Mouse (Mus musculus) left cerebral cortex, postnatal 25 days (tissue): ENCODE results near the gene Npff. TPM values are rescaled to one million over a fixed set of nuclear protein-coding genes. Genes with fewer than 3 reads are reported as not detected.

Experiments used
- DNase-seq, 2 experiments: peaks; one replicate each; pipeline ENCODE4 v3.0.0; 2022; ENCODE audit warnings: low spot score in 2 of 2, mixed read lengths in 1 of 2
- intact Hi-C: fragments of 180-260 bp; cut with DNase I; formaldehyde crosslinking; loops from one replicate; pipeline ENCODE4 v1.15.1; 2025
- total RNA-seq, 2 experiments: library from RNA; stranded (reverse); gene quantifications; 2 replicates each; pipeline ENCODE4 v1.2.3; 2021

The Npff gene
- total RNA-seq, 2 experiments from 2014 or later: 2.6 to 2.7 TPM

DNA sequence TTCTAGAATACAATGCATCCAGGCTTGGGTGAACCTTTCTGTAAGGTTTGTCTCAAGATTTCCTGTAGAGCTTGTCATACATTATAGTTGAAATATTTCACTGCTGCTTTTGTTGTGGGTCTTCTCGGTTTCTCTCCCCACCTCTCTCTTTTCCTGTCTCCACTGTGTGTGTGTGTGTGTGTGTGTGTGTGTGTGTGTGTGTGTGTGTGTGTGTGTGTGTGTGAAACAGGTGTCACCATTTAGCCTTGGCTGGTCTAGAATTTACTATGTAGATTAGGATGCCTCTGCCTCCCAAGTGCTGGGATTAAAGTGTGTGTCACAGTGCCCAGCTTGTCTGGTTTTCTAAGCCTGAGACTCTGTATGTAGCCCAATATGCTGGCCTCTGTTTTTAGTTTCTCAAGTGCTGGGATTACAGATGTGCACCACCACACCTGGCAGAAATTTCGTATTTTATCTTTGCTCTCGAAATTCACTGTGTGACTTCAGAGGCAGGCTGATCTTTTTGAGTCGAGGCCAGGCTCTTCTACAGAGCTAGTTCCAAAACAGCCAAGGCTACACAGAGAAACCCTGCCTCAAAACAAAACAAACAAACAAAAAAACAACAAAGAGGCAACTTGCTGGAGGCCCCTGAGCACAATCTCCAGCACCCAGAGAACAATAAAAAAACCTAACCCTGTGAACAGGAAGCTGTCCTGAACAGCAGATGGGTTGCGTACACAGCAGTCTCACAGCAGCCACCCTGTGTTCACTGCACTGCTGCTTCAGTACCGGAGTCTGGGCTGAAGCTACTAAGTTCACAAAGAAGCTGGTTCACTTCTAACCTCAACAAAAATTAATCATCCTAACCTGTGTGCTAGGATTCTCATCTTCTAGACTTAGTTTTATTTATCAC is 1.6 kb upstream of the Npff start:
- intact Hi-C loops: no loop called here
- DNase-seq: no peak

- intact Hi-C loops: no loop called here
- DNase-seq: no peak
Measured at GRCm38 (mm10) chr15:102521480-102521879, 3.3 kb downstream of the Npff start.

DNA sequence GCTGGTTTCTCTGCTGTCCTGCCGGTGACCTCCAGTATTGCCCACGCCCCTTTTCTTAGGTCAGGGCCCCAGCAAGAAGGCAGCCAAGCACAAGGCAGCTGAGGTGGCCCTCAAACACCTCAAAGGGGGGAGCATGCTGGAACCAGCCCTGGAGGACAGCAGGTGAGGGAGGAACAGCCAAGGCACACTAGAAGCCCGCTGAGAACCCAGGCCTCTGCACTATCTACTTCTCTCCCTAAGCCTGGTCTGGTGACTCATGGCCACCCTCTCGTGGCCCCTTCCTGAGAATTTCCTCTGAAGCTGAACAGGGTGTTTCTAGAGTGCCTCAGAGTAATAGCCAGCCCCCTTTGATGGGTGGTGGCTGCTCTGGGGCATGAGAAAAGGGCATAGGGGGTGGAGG is 4.3 kb downstream of the Npff start:
- intact Hi-C loops: no loop called here
- DNase-seq: no peak

DNA sequence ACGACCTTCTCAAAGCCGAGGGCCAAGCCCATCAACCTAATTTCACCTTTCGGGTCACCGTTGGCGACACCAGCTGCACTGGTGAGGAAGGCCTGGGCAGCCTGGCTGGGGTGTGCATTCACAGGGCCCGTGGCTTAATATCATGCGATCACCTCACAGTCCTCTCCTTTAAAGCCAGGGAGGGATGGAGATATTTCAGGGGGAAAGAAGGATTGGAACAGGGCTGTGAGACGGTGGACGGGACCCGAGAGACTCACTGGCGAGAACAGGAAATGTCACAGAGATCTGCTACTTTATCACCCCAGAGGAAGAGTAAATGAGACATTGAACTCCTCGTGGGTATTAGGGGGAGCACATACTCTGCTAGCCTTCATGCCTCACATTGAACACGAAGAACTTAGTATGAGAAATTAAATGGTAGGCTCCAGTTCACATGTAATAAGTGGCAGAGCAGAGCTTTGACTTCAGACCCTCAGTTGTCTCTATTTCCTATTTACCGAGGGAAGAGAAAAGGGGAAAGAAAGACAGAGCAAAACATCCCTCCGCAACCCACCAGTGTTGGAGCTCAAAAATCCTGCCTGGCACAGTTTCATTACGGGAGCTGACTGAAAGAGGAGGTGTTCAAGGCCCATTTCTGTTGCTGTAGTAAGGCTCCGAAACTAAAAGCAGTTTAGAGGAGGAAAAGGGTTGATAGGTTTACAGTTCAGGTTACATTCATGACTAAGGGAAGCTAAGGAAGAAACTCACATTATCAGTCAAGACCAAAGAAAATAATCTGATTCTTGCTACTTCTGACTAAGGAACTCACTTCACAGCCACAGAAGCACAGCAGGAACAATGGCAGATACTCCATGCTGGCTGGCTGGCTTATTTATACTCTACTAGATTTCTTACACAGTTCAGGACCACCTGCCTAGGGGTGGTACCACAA is 5.3 kb downstream of the Npff start:
- no peak for DNase-seq
- intact Hi-C loops: no loop called here

DNA sequence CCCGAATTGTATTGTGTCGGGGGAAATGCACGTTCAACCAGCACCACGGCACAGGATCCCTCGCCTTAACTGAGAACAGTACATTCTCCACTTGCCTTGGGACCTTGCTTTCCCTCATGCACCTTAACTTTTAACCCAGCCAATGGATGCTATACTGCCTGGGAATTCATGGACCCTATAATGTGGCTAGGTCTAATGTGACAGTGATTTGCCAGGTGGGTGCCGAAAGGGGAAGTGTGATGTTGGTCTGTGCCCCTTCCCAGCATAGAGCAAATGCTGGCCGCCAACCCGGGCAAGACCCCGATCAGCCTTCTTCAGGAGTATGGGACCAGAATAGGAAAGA is 5.9 kb downstream of the Npff start:
- DNase-seq: no peak
- intact Hi-C loops: loop anchor here (1.0 kb wide), 2 partner anchors 48 to 152 kb away; no protein-coding TSS in a partner anchor

GRCm38 (mm10) chr15:102517976-102518858 is 6.5 kb downstream of the Npff start, which contains the start of gene Tarbp2:
TSS of gene Tarbp2 (plus strand) at chr15:102518192.
- intact Hi-C loops: loop anchor here (1.0 kb wide), 2 partner anchors 47 to 153 kb away; no protein-coding TSS in a partner anchor
- peak; percentile 100 for DNase-seq

DNA sequence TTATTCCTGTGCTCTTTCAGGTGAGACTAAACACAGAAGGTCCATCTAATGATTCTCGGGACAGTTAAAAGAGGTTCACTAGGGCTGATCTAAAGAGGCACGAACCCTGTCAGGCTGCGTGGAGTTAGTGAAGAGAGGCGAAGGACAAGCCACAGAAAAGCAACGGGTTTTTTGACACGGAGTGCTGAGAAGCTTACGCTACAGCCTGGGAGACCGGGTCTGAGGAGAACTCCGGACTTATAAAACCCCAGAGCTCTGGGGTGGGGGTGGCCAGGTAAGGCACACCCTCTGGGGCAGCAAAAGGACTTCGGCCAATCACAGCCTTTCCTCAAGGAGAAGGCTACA is 7.1 kb downstream of the Npff start:
- no peak for DNase-seq
- intact Hi-C loops: no loop called here

GRCm38 (mm10) chr15:102516728-102517404 is 7.9 kb downstream of the Npff start, which contains the start of gene Map3k12:
TSS of gene Map3k12 (minus strand) at chr15:102517064.
- intact Hi-C loops: no loop called here

DNA sequence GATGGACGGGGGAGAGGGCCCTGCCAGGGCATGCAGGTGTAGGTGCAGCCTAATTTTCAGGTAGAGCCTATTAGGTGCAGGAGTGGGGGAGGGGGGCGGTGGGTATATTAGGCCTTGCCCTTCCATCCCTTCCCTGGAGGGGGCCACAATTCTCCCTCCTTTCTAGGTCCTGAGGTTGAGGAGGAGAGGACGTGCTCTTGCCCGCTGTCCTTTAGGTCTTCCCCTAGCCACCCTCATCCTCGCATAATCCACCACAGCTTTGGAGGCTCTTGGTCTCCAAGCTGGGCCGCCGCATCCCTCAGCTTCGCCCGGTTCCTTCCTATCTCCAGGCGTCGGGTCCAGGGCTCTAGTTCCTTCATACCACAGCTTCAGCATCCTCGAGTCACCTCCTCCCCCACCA is 8.4 kb downstream of the Npff start:
- DNase-seq: no peak
- intact Hi-C loops: no loop called here

More at GRCm38 (mm10) chr15:102516728-102517404, 7.9 kb downstream of the Npff start, which contains the start of gene Map3k12:
- peak; percentile 83 to 84 for DNase-seq

DNA sequence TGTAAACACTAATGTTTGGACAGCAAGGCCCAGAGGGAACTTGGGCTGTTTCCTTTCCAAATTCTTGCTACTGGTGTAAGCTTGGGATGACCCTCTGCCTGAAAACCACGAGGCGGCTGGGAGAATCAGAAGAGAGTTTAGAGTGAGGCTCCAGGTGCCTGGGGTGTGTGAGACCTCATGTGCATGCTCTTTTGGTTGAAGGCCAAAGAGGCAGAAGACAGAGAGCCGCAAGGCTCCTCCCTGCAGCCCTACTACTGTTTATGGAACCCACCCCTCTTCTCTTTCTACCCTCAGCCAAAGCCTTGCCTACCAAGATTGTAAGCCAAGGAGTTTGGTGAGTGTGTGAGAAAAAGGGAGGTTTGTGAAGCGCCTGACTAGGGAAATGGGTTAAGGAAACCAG is 9.0 kb downstream of the Npff start:
- intact Hi-C loops: no loop called here

DNA sequence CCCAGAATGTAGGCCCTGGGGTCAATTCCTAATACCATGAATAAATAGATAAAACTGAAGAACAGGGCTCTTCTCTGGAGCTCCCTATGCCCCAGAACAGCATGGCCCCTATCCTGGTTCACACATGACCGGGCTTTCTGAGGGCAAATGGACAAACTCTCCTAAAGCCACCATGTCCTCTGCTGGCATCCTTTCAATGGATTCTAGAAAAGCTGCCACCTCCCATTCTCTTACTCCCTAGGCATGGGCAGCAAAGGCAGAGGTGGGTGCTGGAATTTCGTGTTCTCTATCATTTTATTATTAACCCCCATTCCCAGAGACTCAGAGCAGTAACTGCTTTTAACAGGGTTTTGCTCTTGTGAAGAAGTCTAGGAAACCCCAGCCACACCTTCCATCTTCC is 9.5 kb downstream of the Npff start:
- intact Hi-C loops: no loop called here
- DNase-seq: no peak

More for the DNA sequence above, 9.0 kb downstream of the Npff start:
- no peak for DNase-seq

DNA sequence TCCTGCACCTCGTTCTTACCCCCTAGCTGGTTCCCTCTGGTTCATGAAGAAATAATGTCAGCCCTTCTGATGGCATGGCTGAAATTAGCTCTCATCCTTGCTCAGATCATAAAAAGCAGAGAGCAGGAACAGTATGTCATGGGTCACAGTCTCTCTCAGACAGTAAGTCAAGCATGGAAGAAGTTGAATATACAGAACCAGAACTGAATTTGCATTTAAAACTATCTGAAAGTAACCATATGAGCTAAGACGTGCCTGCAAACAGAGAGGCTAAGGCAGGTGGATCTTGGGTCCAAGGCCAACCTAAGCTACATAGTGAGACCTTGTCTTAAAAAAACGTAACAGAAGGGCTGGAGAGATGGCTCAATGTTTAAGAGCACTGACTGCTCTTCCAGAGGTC is 11.7 kb downstream of the Npff start:
- no peak for DNase-seq
- intact Hi-C loops: no loop called here

DNA sequence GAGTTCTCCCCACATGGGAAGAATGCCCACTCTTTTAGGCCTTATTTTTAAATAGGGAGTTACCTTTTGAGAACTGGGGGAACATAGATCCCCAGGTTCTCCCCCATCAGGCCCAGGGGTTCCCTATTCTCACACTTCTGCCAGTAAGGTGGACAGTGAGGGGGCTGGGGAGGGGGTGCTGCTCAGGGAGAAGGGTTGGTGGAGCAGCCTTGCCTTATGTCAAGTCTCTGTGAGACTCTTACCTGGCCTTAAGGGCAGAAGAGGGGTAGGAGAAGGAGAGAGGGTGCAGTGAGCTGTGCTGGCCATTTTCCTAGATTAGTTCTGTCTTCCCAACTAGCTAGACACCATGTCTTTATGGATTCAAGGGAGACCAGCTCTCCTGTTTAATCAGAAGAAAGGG is 12.3 kb downstream of the Npff start:
- intact Hi-C loops: no loop called here
- no peak for DNase-seq

GRCm38 (mm10) chr15:102512010-102512409 is 12.7 kb downstream of the Npff start:
- intact Hi-C loops: no loop called here
- no peak for DNase-seq

DNA sequence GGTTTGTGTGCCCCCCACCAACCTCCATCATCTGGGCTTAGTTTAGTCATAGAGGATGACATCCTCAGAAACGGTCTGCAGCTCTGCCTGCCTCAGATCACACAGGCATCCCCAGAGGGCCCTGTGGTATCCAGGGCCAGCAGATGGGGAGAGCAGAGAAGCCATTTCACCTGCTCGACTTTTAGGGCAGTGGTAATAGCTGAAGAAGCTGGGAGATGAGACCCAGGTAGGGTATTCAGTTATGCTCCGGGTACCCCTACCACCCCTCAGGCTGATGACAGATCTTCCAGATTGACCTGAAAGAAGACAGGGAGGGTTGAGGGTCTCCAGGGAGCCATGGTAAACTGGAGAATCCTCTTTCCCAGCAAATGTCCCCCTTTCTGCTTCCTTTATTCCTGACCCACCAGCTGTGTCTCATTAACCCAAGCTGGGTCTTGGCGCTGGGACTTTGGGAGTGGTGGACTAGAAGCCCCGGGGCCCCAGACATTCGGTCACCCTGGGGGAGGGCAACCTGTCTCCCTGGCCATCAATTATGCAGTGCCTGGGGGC is 13.4 kb downstream of the Npff start:
- intact Hi-C loops: no loop called here
- no peak for DNase-seq

- peak; percentile 86 to 88 for DNase-seq
- intact Hi-C loops: no loop called here
Measured at GRCm38 (mm10) chr15:102510590-102511284, 14.0 kb downstream of the Npff start.

GRCm38 (mm10) chr15:102510110-102510509 is 14.6 kb downstream of the Npff start:
- peak; percentile 55 to 57 for DNase-seq

DNA sequence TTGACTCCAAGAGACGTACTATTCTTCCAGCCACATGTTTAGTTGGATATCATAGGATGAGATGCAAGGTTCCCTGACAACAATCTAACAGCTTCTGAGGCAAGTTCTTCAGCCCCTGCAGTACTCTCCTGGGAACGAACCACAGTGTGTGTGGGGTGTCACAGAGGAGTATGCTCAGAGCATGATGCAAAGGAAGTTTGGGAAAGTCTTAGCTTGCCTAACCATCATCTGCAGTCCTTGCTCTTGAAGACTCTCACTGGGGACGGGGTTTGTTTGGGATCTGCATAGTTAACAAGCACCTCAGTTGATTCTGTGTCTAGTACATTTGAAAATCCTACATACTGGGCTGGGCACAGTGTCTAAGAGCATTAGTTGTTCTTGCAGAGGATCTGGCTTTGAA is 16.4 kb downstream of the Npff start:
- intact Hi-C loops: no loop called here
- DNase-seq: no peak

More at GRCm38 (mm10) chr15:102510110-102510509, 14.6 kb downstream of the Npff start:
- intact Hi-C loops: no loop called here
